Mouse (Mus musculus): ENCODE measurements around the gene Klf11. TPM values are rescaled to one million over a fixed set of nuclear protein-coding genes. Genes with fewer than 3 reads are reported as not detected.

Klf11 gene
- polyA plus RNA-seq (2014; fragmentation: Nextera tagmentation; extraction: Ambion mirVana), result 8.7 and 12.1 TPM in 2 replicates

DNA sequence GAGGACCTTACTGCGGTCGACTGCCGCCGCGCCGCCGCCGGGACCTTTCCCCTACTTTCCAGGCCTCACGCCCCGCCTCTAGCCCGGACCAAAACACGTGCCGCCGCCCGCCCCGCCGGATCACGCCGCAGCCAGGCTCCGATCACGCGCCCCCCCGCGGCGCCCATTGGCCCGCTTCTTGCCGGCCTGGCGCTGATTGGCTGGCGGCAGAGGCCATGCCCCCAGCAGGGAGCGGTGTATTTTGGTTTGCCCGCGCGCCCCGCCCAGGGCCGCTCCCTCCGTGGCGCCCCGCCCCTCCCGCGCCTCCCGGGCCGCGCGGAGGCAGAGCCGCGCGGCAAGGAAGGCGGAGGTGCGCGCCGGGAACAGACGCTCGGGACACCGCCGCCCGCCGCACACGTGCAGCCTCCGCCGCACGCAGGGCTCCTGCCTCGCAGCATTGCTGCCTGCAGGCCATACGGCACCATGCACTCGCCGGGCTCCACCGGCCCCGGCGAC lies at the start of gene Klf11:
TSS of gene Klf11 (plus strand) at position 212 of the 495 bp plus-strand sequence.
- peak within 1 kb of the TSS; percentile 94 for H3K9ac ChIP-seq (ENCODE audit: low read depth, low read length)
- H3K4me1 ChIP-seq (replicated peaks; ENCODE audit: control insufficient read depth, insufficient read depth, low read length), result peaks cover 32% of the 10 kb centered on the region
- no peaks in the 10 kb centered on the region for H3K9me3 ChIP-seq (ENCODE audit: control insufficient read depth, low read length)
- H3K27me3 ChIP-seq (replicated peaks; ENCODE audit: control insufficient read depth, insufficient read depth, low read length), result no peaks in the 10 kb centered on the region
- H3K4me2 ChIP-seq, result peak within 1 kb of the TSS; percentile 86
- under 1% methylated on average over 57 of the region's 68 CpGs for WGBS
- ATAC-seq (replicated peaks; ENCODE audit: low FRiP score) (peak; percentile 83), DNase-seq (ENCODE audit: low spot score) (peak; percentile 98)
- H3K4me3 ChIP-seq (ENCODE audit: low read depth, low read length), result peak within 1 kb of the TSS; percentile 93
- H3K36me3 ChIP-seq (ENCODE audit: control insufficient read depth, insufficient read depth, low read length), result peaks cover 15% of the 10 kb centered on the region
- peak within 1 kb of the TSS; percentile 96 for H3K27ac ChIP-seq (ENCODE audit: low read depth, low read length)

DNA sequence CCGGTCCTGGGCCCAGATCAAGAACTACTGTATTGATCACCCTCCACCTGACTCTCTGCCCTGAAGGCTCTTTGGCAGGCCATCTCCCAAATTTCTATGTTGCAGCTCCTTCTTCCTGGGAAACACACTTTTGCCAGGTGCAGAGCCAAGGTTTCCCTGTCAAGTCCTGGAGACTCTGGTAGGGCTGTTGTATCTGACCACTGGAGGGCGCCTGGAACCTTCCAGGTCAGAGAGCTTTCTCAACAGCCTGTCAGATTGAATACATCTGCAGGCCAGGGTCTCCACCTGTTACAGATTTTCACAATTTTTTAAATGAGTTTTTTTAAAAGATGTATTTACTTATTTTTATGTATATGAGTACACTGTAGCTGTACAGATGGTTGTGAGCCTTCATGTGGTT lies 47.8 kb upstream of the Klf11 start:
- Histone ChIP-seq H3K4me3 (ENCODE audit: low read depth, low read length) (no peak overlapping the region), H3K27me3 (replicated peaks; ENCODE audit: control insufficient read depth, insufficient read depth, low read length) (no peaks in the 10 kb centered on the region), H3K4me2 (no peak overlapping the region), H3K36me3 (ENCODE audit: control insufficient read depth, insufficient read depth, low read length) (no peaks in the 10 kb centered on the region), H3K4me1 (replicated peaks; ENCODE audit: control insufficient read depth, insufficient read depth, low read length) (no peaks in the 10 kb centered on the region), H3K9me3 (ENCODE audit: control insufficient read depth, low read length) (no peaks in the 10 kb centered on the region), H3K27ac (ENCODE audit: low read depth, low read length) (no peak overlapping the region), H3K9ac (ENCODE audit: low read depth, low read length) (no peak overlapping the region)
- 38% methylated on average over 2 of the region's 2 CpGs for WGBS
- DNase-seq (ENCODE audit: low spot score) (peak; percentile 50), ATAC-seq (replicated peaks; ENCODE audit: low FRiP score) (no peak)

DNA sequence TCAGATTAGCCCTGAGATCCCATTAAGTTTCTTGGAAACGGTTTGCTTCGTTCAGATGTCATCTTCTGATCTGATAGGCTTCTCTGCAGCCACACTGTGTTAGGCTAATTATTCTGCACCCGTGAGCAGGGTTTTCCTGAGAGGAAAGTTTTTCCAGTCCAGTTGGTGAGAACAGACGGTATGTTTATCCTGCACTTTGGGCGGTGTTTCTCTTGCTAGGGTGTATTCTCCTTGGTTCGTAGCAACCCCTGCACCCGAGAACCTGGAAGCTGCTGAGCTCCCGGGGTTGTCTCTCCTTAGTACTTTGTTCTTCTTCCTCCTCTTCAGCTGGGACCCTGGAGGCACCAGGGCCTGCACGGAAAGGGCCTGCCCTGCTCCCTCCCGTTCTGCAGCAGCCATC lies 44.9 kb upstream of the Klf11 start:
- ATAC-seq (replicated peaks; ENCODE audit: low FRiP score) (no peak), DNase-seq (ENCODE audit: low spot score) (no peak)
- H3K4me1 ChIP-seq (replicated peaks; ENCODE audit: control insufficient read depth, insufficient read depth, low read length), result no peaks in the 10 kb centered on the region
- 81% methylated on average over 10 of the region's 10 CpGs for WGBS
- H3K27ac ChIP-seq (ENCODE audit: low read depth, low read length), result no peak overlapping the region
- H3K9me3 ChIP-seq (ENCODE audit: control insufficient read depth, low read length), result no peaks in the 10 kb centered on the region
- no peaks in the 10 kb centered on the region for H3K27me3 ChIP-seq (replicated peaks; ENCODE audit: control insufficient read depth, insufficient read depth, low read length)
- no peaks in the 10 kb centered on the region for H3K36me3 ChIP-seq (ENCODE audit: control insufficient read depth, insufficient read depth, low read length)
- no peak overlapping the region for H3K4me3 ChIP-seq (ENCODE audit: low read depth, low read length)
- no peak overlapping the region for H3K9ac ChIP-seq (ENCODE audit: low read depth, low read length)
- H3K4me2 ChIP-seq, result no peak overlapping the region

DNA sequence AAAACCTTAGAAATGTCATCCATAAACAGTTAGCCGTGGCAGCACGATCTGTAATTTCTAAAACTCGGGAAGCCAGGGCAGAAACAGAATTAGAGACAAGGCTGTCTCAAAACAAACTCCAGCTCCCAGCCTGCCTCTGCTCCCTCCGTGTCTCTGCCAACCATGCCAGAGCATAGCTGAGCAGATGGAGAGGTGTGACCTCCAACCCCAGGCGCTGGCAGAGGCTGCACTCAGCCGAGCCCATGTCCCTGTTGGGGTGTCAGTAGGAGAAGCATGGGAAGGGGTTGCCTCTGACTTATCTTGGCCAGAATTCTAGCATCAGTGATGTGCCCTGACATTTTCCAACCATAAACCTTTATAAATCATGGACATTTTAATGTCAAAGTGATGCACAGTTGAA lies 38.5 kb upstream of the Klf11 start:
- no peak for ATAC-seq (replicated peaks; ENCODE audit: low FRiP score)
- Histone ChIP-seq H3K36me3 (ENCODE audit: control insufficient read depth, insufficient read depth, low read length) (no peaks in the 10 kb centered on the region), H3K4me2 (no peak overlapping the region), H3K4me1 (replicated peaks; ENCODE audit: control insufficient read depth, insufficient read depth, low read length) (no peaks in the 10 kb centered on the region), H3K27ac (ENCODE audit: low read depth, low read length) (no peak overlapping the region), H3K27me3 (replicated peaks; ENCODE audit: control insufficient read depth, insufficient read depth, low read length) (no peaks in the 10 kb centered on the region), H3K4me3 (ENCODE audit: low read depth, low read length) (no peak overlapping the region), H3K9ac (ENCODE audit: low read depth, low read length) (no peak overlapping the region), H3K9me3 (ENCODE audit: control insufficient read depth, low read length) (no peaks in the 10 kb centered on the region)
- no peak for DNase-seq (ENCODE audit: low spot score)
- 73% methylated on average over 6 of the region's 6 CpGs for WGBS

DNA sequence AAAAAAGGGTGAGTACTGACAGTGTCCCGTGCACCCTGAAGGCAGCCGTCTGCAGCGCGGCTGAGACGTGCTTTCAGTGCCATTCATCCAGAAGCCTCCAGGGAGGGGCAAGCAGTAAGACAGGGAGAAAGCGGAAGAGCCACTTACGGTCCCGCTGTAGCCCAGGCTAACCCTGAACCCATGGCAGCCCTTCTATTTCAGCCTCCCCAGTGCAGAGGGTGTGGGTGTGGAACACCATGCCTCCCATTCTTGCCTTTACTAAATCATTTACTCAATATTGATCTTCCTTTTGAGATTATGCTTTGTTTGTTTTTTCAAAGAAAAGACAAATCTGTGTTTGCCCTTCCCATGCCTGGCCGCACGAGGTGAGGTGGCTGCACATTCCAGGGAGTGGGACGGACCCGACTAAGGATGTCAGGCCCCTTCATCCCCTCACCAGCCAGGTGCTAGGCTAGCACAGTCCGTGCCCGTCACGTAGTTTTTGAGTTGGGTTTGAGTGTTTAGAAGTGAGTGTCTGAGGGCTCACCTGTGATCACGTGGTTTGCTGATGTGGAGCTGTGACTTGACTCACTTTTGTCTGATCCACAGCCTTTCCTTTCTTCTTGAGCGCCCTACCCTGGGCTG lies 36.5 kb upstream of the Klf11 start:
- ATAC-seq (replicated peaks; ENCODE audit: low FRiP score) (no peak), DNase-seq (ENCODE audit: low spot score) (no peak)
- no peaks in the 10 kb centered on the region for H3K9me3 ChIP-seq (ENCODE audit: control insufficient read depth, low read length)
- 79% methylated on average over 17 of the region's 17 CpGs for WGBS
- H3K36me3 ChIP-seq (ENCODE audit: control insufficient read depth, insufficient read depth, low read length), result no peaks in the 10 kb centered on the region
- no peak overlapping the region for H3K4me3 ChIP-seq (ENCODE audit: low read depth, low read length)
- H3K9ac ChIP-seq (ENCODE audit: low read depth, low read length), result no peak overlapping the region
- H3K4me1 ChIP-seq (replicated peaks; ENCODE audit: control insufficient read depth, insufficient read depth, low read length), result no peaks in the 10 kb centered on the region
- no peak overlapping the region for H3K4me2 ChIP-seq
- H3K27me3 ChIP-seq (replicated peaks; ENCODE audit: control insufficient read depth, insufficient read depth, low read length), result no peaks in the 10 kb centered on the region; the same call in 1 of the 2 replicates
- no peak overlapping the region for H3K27ac ChIP-seq (ENCODE audit: low read depth, low read length)

DNA sequence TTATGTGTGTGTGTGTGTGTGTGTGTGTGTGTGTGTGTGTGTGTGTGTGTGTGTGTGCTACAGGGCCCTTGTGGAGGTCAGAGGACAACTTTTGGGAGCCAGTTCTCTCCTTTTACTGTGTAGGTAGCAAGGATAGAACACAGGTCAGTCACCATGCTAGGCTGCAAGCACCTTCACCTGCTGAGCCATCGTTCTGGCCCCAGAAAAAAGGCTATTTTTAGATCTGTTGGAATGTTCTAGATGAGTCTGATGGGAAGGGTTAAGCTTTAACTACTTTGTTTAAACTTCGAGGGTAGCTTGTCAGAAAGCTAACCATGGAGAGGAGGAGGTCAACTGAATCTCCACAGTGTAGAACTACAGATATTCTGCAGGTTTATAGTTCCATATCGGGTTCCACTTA lies 35.9 kb upstream of the Klf11 start:
- no peak for DNase-seq (ENCODE audit: low spot score)
- Histone ChIP-seq H3K27ac (ENCODE audit: low read depth, low read length) (no peak overlapping the region), H3K4me3 (ENCODE audit: low read depth, low read length) (no peak overlapping the region), H3K9ac (ENCODE audit: low read depth, low read length) (no peak overlapping the region), H3K4me1 (replicated peaks; ENCODE audit: control insufficient read depth, insufficient read depth, low read length) (no peaks in the 10 kb centered on the region), H3K27me3 (replicated peaks; ENCODE audit: control insufficient read depth, insufficient read depth, low read length) (no peaks in the 10 kb centered on the region; the same call in 1 of the 2 replicates), H3K4me2 (no peak overlapping the region), H3K36me3 (ENCODE audit: control insufficient read depth, insufficient read depth, low read length) (no peaks in the 10 kb centered on the region), H3K9me3 (ENCODE audit: control insufficient read depth, low read length) (no peaks in the 10 kb centered on the region)
- 64% methylated on average over 3 of the region's 3 CpGs for WGBS
- ATAC-seq (replicated peaks; ENCODE audit: low FRiP score), result no peak

DNA sequence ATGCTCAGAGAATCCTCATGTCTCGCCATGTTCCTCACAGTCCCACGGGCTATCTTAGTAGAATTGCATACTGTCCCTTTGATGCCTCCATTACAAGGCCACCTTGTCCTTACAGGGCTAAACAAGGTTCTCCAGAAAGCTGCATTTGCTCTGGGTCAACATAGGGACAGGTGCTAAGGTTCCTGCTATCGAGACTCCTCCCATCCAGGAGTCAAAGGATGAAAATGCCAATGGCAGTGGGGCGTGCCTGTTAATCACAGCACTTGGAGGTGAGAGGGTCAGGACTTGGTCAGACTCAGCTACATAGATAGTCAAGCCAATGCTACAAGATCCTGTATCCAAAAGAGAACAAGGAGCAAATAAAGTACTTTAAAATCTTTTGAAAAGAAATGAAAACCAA lies 31.6 kb upstream of the Klf11 start:
- no peak for DNase-seq (ENCODE audit: low spot score)
- ATAC-seq (replicated peaks; ENCODE audit: low FRiP score), result no peak
- Histone ChIP-seq H3K27me3 (replicated peaks; ENCODE audit: control insufficient read depth, insufficient read depth, low read length) (no peaks in the 10 kb centered on the region; the same call in 1 of the 2 replicates), H3K9ac (ENCODE audit: low read depth, low read length) (no peak overlapping the region), H3K4me3 (ENCODE audit: low read depth, low read length) (no peak overlapping the region), H3K9me3 (ENCODE audit: control insufficient read depth, low read length) (no peaks in the 10 kb centered on the region), H3K36me3 (ENCODE audit: control insufficient read depth, insufficient read depth, low read length) (no peaks in the 10 kb centered on the region), H3K27ac (ENCODE audit: low read depth, low read length) (no peak overlapping the region), H3K4me1 (replicated peaks; ENCODE audit: control insufficient read depth, insufficient read depth, low read length) (no peaks in the 10 kb centered on the region), H3K4me2 (no peak overlapping the region)
- 75% methylated on average over 4 of the region's 4 CpGs for WGBS

DNA sequence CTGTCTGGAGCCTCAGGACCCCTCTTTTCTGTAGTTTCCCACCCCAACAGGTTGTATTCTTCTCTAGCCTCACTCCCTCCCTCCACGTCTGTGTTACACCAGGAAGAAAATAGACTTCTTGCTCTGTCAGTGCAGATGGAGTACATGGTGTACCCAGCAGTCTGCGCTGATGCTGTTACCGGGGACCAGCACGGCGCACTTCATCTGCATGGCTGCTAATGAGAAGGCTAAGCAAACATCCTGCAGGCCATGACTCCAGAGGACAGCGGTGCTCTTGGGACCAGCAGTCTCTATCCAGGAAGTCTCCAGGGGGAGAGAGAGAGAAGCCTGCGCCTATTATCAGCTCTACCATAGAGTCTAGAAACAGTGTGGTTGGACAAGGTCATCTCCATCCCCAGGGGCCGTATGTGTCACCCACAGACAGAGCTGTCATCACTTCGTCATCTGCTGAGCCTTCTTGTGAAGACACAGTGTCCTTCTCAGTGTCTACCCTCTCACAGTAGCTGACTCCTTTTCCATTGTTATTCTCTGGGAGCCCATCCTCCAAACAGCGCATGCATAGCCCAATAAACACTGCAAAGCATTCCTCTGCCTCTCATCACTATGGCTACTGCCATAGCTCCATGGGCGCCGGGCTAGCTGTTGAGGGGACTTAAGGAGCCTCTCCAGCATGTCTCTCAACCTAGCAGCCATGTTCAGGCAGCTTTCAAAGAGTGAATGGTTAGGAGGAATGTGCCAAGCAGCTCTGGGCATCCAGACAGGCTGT lies 27.4 kb upstream of the Klf11 start:
- no peaks in the 10 kb centered on the region for H3K36me3 ChIP-seq (ENCODE audit: control insufficient read depth, insufficient read depth, low read length)
- 75% methylated on average over 12 of the region's 12 CpGs for WGBS
- H3K4me1 ChIP-seq (replicated peaks; ENCODE audit: control insufficient read depth, insufficient read depth, low read length), result no peaks in the 10 kb centered on the region
- no peak overlapping the region for H3K27ac ChIP-seq (ENCODE audit: low read depth, low read length)
- H3K9me3 ChIP-seq (ENCODE audit: control insufficient read depth, low read length), result no peaks in the 10 kb centered on the region
- ATAC-seq (replicated peaks; ENCODE audit: low FRiP score) (no peak), DNase-seq (ENCODE audit: low spot score) (no peak)
- no peak overlapping the region for H3K4me2 ChIP-seq
- H3K4me3 ChIP-seq (ENCODE audit: low read depth, low read length), result no peak overlapping the region
- H3K9ac ChIP-seq (ENCODE audit: low read depth, low read length), result no peak overlapping the region
- H3K27me3 ChIP-seq (replicated peaks; ENCODE audit: control insufficient read depth, insufficient read depth, low read length), result no peaks in the 10 kb centered on the region; the same call in 1 of the 2 replicates
